Mouse (Mus musculus) lung, embryonic 14.5 days (tissue): ENCODE measurements at regions not wholly inside any gene's neighbourhood (a gene's known extent, or its start where the extent isn't known, plus 50 kb on each side); places are given as distances from the start of the nearest gene placed in this dataset.

Source experiments
- ATAC-seq: fragments of 200-750 bp; cut with Nextera tagmentation; 2 replicates; pipeline ENCODE4 v1.8.0; 2017; ENCODE audit warnings: mild to moderate bottlenecking, moderate TSS enrichment, moderate library complexity; ENCODE audit not compliant: insufficient read depth
- DNase-seq: peaks from one replicate; pipeline ENCODE4 v3.0.0-alpha.2; 2015
- H3K27ac ChIP-seq: fragments of 300-500 bp; sonication (generic); 2 replicates; pipeline ENCODE4 v1.5.1; 2014; ENCODE audit warnings: low read depth, mild to moderate bottlenecking, moderate library complexity
- H3K27me3 ChIP-seq: fragments of 300-500 bp; sonication (generic); 2 replicates; pipeline ENCODE4 v1.6.1; 2014; ENCODE audit warnings: low read length, control low read depth; ENCODE audit not compliant: insufficient read depth
- H3K36me3 ChIP-seq: fragments of 300-500 bp; sonication (generic); 2 replicates; pipeline ENCODE4 v1.6.1; 2014; ENCODE audit warnings: control low read depth; ENCODE audit not compliant: insufficient read depth
- H3K4me1 ChIP-seq: fragments of 300-500 bp; sonication (generic); 2 replicates; pipeline ENCODE4 v1.6.1; 2014; ENCODE audit warnings: antibody characterized with exemption, control low read depth; ENCODE audit not compliant: insufficient read depth
- H3K4me2 ChIP-seq: fragments of 300-500 bp; sonication (generic); 2 replicates; pipeline ENCODE4 v1.6.1; 2014; ENCODE audit warnings: mild to moderate bottlenecking
- H3K4me3 ChIP-seq: fragments of 300-500 bp; sonication (generic); 2 replicates; pipeline ENCODE4 v1.5.1; 2014; ENCODE audit warnings: low read depth, low read length
- H3K9ac ChIP-seq: fragments of 300-500 bp; sonication (generic); 2 replicates; pipeline ENCODE4 v1.6.1; 2014
- H3K9me3 ChIP-seq: fragments of 300-500 bp; sonication (generic); 2 replicates; pipeline ENCODE4 v1.6.1; 2016; ENCODE audit warnings: low read depth, low read length, control low read depth
- CTCF ChIP-seq: IDR thresholded peaks from 2 replicates; pipeline ENCODE4 v1.5.1; 2016; ENCODE audit warnings: antibody characterized with exemption, low read depth
- WGBS: fragments of 180-500 bp; shearing (Covaris S2); extraction: QIAGEN DNeasy Blood & Tissue Kit; methylation state at CpG from one replicate; pipeline ENCODE4 v1.1.7; 2014; 5-methylcytosine and 5-hydroxymethylcytosine counted together

- Histone ChIP-seq H3K36me3 (no peaks in the 10 kb centered on the region), H3K27me3 (no peaks in the 10 kb centered on the region), H3K9ac (peak overlapping the region; percentile 59), H3K4me2 (peak overlapping the region; percentile 92), H3K4me3 (peak overlapping the region; percentile 43), H3K27ac (peak overlapping the region; percentile 95), H3K4me1 (peaks cover 15% of the 10 kb centered on the region), H3K9me3 (no peaks in the 10 kb centered on the region)
- 8% methylated on average over 17 of the region's 17 CpGs for WGBS
- DNase-seq (peak; percentile 76), ATAC-seq (peak; percentile 39)
- TF ChIP-seq CTCF, result no peak
Measured at GRCm38 (mm10) chr16:30009521-30010186, 54.5 kb upstream of the Hes1 start.

GRCm38 (mm10) chr16:30013123-30013522 is 51.1 kb upstream of the Hes1 start:
- Histone ChIP-seq H3K9ac (no peak overlapping the region), H3K27ac (no peak overlapping the region), H3K4me1 (peaks cover 17% of the 10 kb centered on the region), H3K4me2 (no peak overlapping the region), H3K4me3 (no peak overlapping the region), H3K27me3 (no peaks in the 10 kb centered on the region), H3K36me3 (no peaks in the 10 kb centered on the region), H3K9me3 (no peaks in the 10 kb centered on the region)
- WGBS, result 51% methylated on average over 2 of the region's 2 CpGs
- no peak for ATAC-seq
- DNase-seq, result no peak
- no peak for TF ChIP-seq CTCF

GRCm38 (mm10) chr16:30013943-30014342 is 50.2 kb upstream of the Hes1 start:
- no peak for TF ChIP-seq CTCF
- no peaks in the 10 kb centered on the region for H3K9me3 ChIP-seq
- H3K4me3 ChIP-seq, result no peak overlapping the region
- H3K9ac ChIP-seq, result no peak overlapping the region
- H3K36me3 ChIP-seq, result no peaks in the 10 kb centered on the region
- H3K4me2 ChIP-seq, result no peak overlapping the region
- no peak overlapping the region for H3K27ac ChIP-seq
- DNase-seq (peak; percentile 21), ATAC-seq (no peak)
- no peaks in the 10 kb centered on the region for H3K27me3 ChIP-seq
- peaks cover 12% of the 10 kb centered on the region for H3K4me1 ChIP-seq
- WGBS, result 76% methylated on average over 9 of the region's 9 CpGs
